Mouse (Mus musculus) CH12.LX (cell line): ENCODE measurements around the gene Trp73.

Experiments
- CTCF ChIP-seq, 2 experiments: IDR thresholded peaks in 1 of 2; conservative IDR thresholded peaks in 1 of 2; 2 replicates each; pipeline ENCODE4 v1.5.1; 2011 to 2012; ENCODE audit warnings: low read depth in 2 of 2, low read length in 2 of 2, improper control_type of control experiment in 1 of 2, inconsistent platforms in 1 of 2, mild to moderate bottlenecking in 1 of 2, moderate library complexity in 1 of 2
- PAX5 ChIP-seq: IDR thresholded peaks from 2 replicates; pipeline ENCODE4 v1.6.1; 2012; ENCODE audit warnings: low read length, inconsistent platforms, mixed read lengths
- ZC3H11A ChIP-seq: IDR thresholded peaks from 2 replicates; pipeline ENCODE4 v1.6.1; 2012; ENCODE audit warnings: low read depth, mild to moderate bottlenecking, inconsistent platforms, low read length, improper control_type of control experiment

GRCm38 (mm10) chr4:154022407-154022806 is 117.6 kb downstream of the Trp73 start:
- TF ChIP-seq CTCF (conservative IDR thresholded peaks at IDR 0.05 in 1 of 2, IDR thresholded peaks at IDR 0.05 in 1 of 2; ENCODE audit: low read depth in 2 of 2, low read length in 2 of 2) (no peak), ZC3H11A (no peak), PAX5 (no peak)
